Mouse (Mus musculus) forebrain, embryonic 14.5 days (tissue): ENCODE data around the gene Mamstr. TPM values are rescaled to one million over a fixed set of nuclear protein-coding genes. Genes with fewer than 3 reads are reported as not detected.

Source experiments
- ATAC-seq: fragments of 200-750 bp; cut with Nextera tagmentation; 2 replicates; pipeline ENCODE4 v1.8.0; 2017; ENCODE audit warnings: mild to moderate bottlenecking, moderate library complexity
- DNase-seq: peaks from one replicate; pipeline ENCODE4 v3.0.0-alpha.2; 2015; ENCODE audit warnings: low spot score
- H3K27ac ChIP-seq: fragments of 300-500 bp; sonication (generic); 2 replicates; pipeline ENCODE4 v1.5.1; 2014; ENCODE audit warnings: low read depth, mild to moderate bottlenecking, control low read depth, low read length, moderate library complexity
- H3K27me3 ChIP-seq: fragments of 300-500 bp; sonication (generic); replicated peaks from 2 replicates; pipeline ENCODE4 v1.6.1; 2014; ENCODE audit warnings: low read length, control low read depth, mixed read lengths; ENCODE audit not compliant: control insufficient read depth, insufficient read depth
- H3K36me3 ChIP-seq: fragments of 300-500 bp; sonication (generic); 2 replicates; pipeline ENCODE4 v1.6.1; 2014; ENCODE audit warnings: low read length, control low read depth; ENCODE audit not compliant: control insufficient read depth, insufficient read depth
- H3K4me1 ChIP-seq: fragments of 300-500 bp; sonication (generic); 2 replicates; pipeline ENCODE4 v1.6.1; 2014; ENCODE audit warnings: antibody characterized with exemption, low read length, control low read depth; ENCODE audit not compliant: control insufficient read depth, insufficient read depth
- H3K4me2 ChIP-seq: fragments of 300-500 bp; sonication (generic); 2 replicates; pipeline ENCODE4 v1.6.1; 2014; ENCODE audit warnings: mild to moderate bottlenecking, control low read depth, low read length
- H3K4me3 ChIP-seq: fragments of 300-500 bp; sonication (generic); 2 replicates; pipeline ENCODE4 v1.5.1; 2014; ENCODE audit warnings: low read depth, low read length, control low read depth
- H3K9ac ChIP-seq: fragments of 300-500 bp; sonication (generic); 2 replicates; pipeline ENCODE4 v1.6.1; 2014; ENCODE audit warnings: mild to moderate bottlenecking, low read length, control low read depth, moderate library complexity
- H3K9me3 ChIP-seq: fragments of 300-500 bp; sonication (generic); replicated peaks from 2 replicates; pipeline ENCODE4 v1.6.1; 2016; ENCODE audit warnings: low read length, control low read depth, mixed read lengths; ENCODE audit not compliant: control insufficient read depth
- WGBS: fragments of 180-500 bp; shearing (Covaris S2); extraction: QIAGEN DNeasy Blood & Tissue Kit; methylation state at CpG from one replicate; pipeline ENCODE4 v1.1.7; 2014; 5-methylcytosine and 5-hydroxymethylcytosine counted together
- polyA plus RNA-seq: library from polyadenylated mRNA; unstranded; fragments of >200 nt; fragmentation: Nextera tagmentation; extraction: Ambion mirVana; gene quantifications from 2 replicates; pipeline ENCODE4 v1.2.1, GENCODE M21; 2014

Gene Mamstr
- polyA plus RNA-seq, 1 experiment from 2014 or later = 1.3 TPM

DNA sequence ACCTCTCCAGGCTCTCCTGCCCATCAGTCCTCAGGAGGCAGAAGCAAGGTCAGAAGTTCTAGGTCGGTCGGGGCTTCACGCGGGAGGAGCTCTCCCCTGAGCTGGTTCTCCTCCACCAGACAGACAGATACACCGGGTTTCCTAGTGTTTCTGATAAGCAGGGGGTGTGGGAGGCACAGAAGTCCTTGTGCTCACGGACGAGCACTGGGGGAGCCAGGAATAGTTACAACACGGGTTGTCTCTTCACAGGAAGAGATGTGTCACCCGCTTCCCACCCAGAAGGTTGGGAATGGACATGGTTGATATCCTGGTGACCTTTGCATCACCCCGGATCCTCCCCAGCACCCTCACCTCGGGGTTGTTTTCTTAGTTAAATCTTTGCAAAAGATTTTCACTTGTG lies 50.0 kb downstream of the Mamstr start:
- no peaks in the 10 kb centered on the region for H3K27me3 ChIP-seq
- H3K4me1 ChIP-seq = no peaks in the 10 kb centered on the region
- no peak overlapping the region for H3K4me2 ChIP-seq
- H3K9me3 ChIP-seq = no peaks in the 10 kb centered on the region
- DNase-seq (no peak), ATAC-seq (no peak)
- no peaks in the 10 kb centered on the region for H3K36me3 ChIP-seq
- WGBS = 83% methylated on average over 11 of the region's 11 CpGs
- H3K27ac ChIP-seq = no peak overlapping the region
- H3K9ac ChIP-seq = no peak overlapping the region
- no peak overlapping the region for H3K4me3 ChIP-seq

DNA sequence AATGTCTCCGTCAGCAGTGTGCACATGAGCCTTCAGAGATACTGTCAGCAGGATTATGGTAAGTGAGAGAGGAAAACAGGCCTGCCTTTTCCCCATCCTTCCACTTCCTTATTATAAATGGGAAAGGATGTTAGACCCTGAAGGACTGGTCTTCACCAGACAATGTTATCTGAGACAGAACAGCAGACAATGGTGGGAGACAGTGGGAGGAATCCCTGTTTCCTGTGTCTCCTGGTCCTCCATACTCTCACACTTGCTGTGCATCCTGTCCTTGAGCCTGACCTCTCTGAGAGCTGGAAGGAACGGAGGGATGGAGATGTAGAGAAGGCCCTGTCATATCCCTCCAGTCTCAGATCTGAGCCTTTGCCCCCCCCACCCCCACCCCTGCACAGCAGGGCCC lies 52.6 kb downstream of the Mamstr start:
- H3K9ac ChIP-seq = no peak overlapping the region
- no peak overlapping the region for H3K27ac ChIP-seq
- no peak overlapping the region for H3K4me2 ChIP-seq
- no peak for ATAC-seq
- DNase-seq = no peak
- no peaks in the 10 kb centered on the region for H3K36me3 ChIP-seq
- H3K4me3 ChIP-seq = no peak overlapping the region
- H3K9me3 ChIP-seq = no peaks in the 10 kb centered on the region
- no peaks in the 10 kb centered on the region for H3K27me3 ChIP-seq
- 87% methylated on average over 2 of the region's 2 CpGs for WGBS
- no peaks in the 10 kb centered on the region for H3K4me1 ChIP-seq

DNA sequence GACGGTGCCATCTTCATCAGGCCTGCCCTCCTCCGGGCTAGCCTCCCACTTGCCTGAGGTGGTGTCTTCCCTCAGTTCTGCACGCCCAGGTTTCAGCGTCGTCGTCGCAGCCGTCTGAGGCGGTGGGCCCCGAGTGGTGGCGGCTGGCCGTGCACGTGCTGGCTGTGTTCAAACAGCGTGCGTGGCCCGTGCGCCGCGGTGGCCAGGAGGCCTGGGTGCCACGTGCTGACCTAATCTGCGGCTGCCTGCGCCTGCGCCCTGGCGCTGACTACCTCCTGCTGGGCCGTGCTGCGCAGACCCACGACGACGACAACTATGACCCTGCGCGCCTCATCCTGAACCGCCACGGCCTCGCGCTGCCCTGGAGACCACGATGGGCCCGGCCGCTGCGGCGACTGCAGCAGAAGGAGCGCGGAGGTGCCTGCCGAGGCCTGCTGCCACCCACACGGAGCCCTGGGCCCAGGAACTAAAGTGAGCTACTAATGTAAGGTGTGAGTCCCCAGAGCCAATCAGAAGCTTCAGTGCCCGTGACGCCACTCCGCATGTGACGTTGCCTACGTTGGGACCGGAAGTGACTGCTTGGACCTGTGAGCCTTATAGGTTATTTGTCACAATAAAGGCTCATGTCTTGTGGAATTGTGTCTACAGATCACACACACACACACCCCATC lies 54.3 kb downstream of the Mamstr start, which contains the start of gene Sec1:
Gene Sec1 (minus strand): TSS at position 482 of the 671 bp plus-strand sequence.
- Histone ChIP-seq H3K27ac (no peak within 1 kb of the TSS), H3K9ac (no peak within 1 kb of the TSS), H3K27me3 (peaks cover 7% of the 10 kb centered on the region), H3K9me3 (no peaks in the 10 kb centered on the region), H3K4me1 (no peaks in the 10 kb centered on the region), H3K4me3 (no peak within 1 kb of the TSS), H3K36me3 (no peaks in the 10 kb centered on the region), H3K4me2 (no peak within 1 kb of the TSS)
- ATAC-seq (no peak), DNase-seq (no peak)
- WGBS = 91% methylated on average over 50 of the region's 50 CpGs

DNA sequence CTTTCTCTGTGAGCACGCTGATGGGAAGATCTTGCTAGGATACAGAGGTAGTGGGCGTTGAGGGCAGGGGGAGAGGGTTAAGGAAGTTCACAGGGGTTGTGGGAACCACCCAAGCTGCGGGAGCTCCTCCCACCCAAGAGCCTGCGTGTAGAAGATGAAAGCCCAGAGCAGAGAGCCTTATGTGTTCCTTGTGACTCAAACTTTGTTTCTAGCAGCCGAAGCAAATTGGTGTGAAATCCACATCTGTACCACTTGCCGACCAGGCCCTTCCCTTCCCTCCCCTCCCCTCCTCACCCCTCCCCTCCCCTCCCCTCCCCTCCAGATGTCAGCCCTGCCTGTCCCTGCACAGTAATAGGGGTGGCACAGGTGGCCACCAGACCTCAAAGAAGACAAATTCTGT lies 55.3 kb downstream of the Mamstr start:
- no peak overlapping the region for H3K27ac ChIP-seq
- H3K4me3 ChIP-seq = no peak overlapping the region
- no peaks in the 10 kb centered on the region for H3K9me3 ChIP-seq
- peaks cover 12% of the 10 kb centered on the region for H3K27me3 ChIP-seq
- WGBS = 43% methylated on average over 6 of the region's 6 CpGs
- peaks cover 2% of the 10 kb centered on the region; the same call in 1 of the 2 replicates for H3K4me1 ChIP-seq
- no peak for DNase-seq
- H3K4me2 ChIP-seq = no peak overlapping the region
- no peak for ATAC-seq
- H3K9ac ChIP-seq = no peak overlapping the region
- H3K36me3 ChIP-seq = no peaks in the 10 kb centered on the region

Other genes starting within 250 kb of the Mamstr start
- gene Snrnp70, start 244.2 kb upstream of the Mamstr start, polyA plus RNA-seq = 95.7 and 99.4 TPM in 2 replicates
- not detected in 2 replicates for gene Kcna7, start 234.3 kb upstream of the Mamstr start, polyA plus RNA-seq
- 0.22 TPM in 1 of 2 replicates, not detected in the other for gene Ntf5, start 226.3 kb upstream of the Mamstr start, polyA plus RNA-seq
- 0.46 TPM in 1 of 2 replicates, not detected in the other for gene Lhb, start 219.2 kb upstream of the Mamstr start, polyA plus RNA-seq
- 13.4 and 15.5 TPM in 2 replicates for gene Gys1, start 205.1 kb upstream of the Mamstr start, polyA plus RNA-seq
- gene Ruvbl2, start 201.9 kb upstream of the Mamstr start, polyA plus RNA-seq = 144 and 153 TPM in 2 replicates
- 6,238 and 6,800 TPM in 2 replicates for gene Ftl1, start 180.1 kb upstream of the Mamstr start, polyA plus RNA-seq
- gene Bax, start 173.1 kb upstream of the Mamstr start, polyA plus RNA-seq = 163 and 168 TPM in 2 replicates
- gene Tulp2, start 158.1 kb upstream of the Mamstr start, polyA plus RNA-seq = 0.15 TPM in 1 of 2 replicates, not detected in the other
- gene Gm45808, start 153.2 kb upstream of the Mamstr start, polyA plus RNA-seq = not detected in 2 replicates
- 1.4 and 1.6 TPM in 2 replicates for gene Dhdh, start 151.2 kb upstream of the Mamstr start, polyA plus RNA-seq
- gene Nucb1, start 129.6 kb upstream of the Mamstr start, polyA plus RNA-seq = 69.0 and 96.5 TPM in 2 replicates
- 13.1 and 19.3 TPM in 2 replicates for gene Ppp1r15a, start 113.7 kb upstream of the Mamstr start, polyA plus RNA-seq
- gene Plekha4, start 113.6 kb upstream of the Mamstr start, polyA plus RNA-seq = 0.76 and 1.2 TPM in 2 replicates
- gene Hsd17b14, start 85.1 kb upstream of the Mamstr start, polyA plus RNA-seq = 0.17 and 0.22 TPM in 2 replicates
- 19.6 and 20.1 TPM in 2 replicates for gene Bcat2, start 69.8 kb upstream of the Mamstr start, polyA plus RNA-seq
- not detected in 2 replicates for gene Fgf21, start 24.5 kb upstream of the Mamstr start, polyA plus RNA-seq
- gene Fut1, start 22.7 kb upstream of the Mamstr start, polyA plus RNA-seq = not detected in 2 replicates
- not detected in 2 replicates for gene Izumo1, start 18.2 kb upstream of the Mamstr start, polyA plus RNA-seq
- gene Rasip1, start 12.5 kb upstream of the Mamstr start, polyA plus RNA-seq = 7.3 and 9.7 TPM in 2 replicates
- 0.11 TPM in 1 of 2 replicates, not detected in the other for gene Fut2, start 26.4 kb downstream of the Mamstr start, polyA plus RNA-seq
- gene Ntn5, start 44.0 kb downstream of the Mamstr start, polyA plus RNA-seq = 0.28 and 0.41 TPM in 2 replicates
- gene Sec1, start 54.4 kb downstream of the Mamstr start, polyA plus RNA-seq = 0.06 and 0.38 TPM in 2 replicates
- gene Car11, start 59.9 kb downstream of the Mamstr start, polyA plus RNA-seq = 22.5 and 22.8 TPM in 2 replicates
- 3.6 and 3.7 TPM in 2 replicates for gene Dbp, start 65.1 kb downstream of the Mamstr start, polyA plus RNA-seq
- gene Rpl18, start 75.5 kb downstream of the Mamstr start, polyA plus RNA-seq = 727 and 966 TPM in 2 replicates
- gene Sphk2, start 78.0 kb downstream of the Mamstr start, polyA plus RNA-seq = 16.3 and 19.7 TPM in 2 replicates
- gene Fam83e, start 81.2 kb downstream of the Mamstr start, polyA plus RNA-seq = 0.11 and 0.15 TPM in 2 replicates
- gene Spaca4, start 85.8 kb downstream of the Mamstr start, polyA plus RNA-seq = not detected in 2 replicates
- gene Lmtk3, start 143.8 kb downstream of the Mamstr start, polyA plus RNA-seq = 11.8 and 18.4 TPM in 2 replicates
- gene Sult2b1, start 144.7 kb downstream of the Mamstr start, polyA plus RNA-seq = 4.0 and 5.4 TPM in 2 replicates
- 286 TPM in 2 replicates for gene Cyth2, start 174.6 kb downstream of the Mamstr start, polyA plus RNA-seq
- gene Kcnj14, start 184.8 kb downstream of the Mamstr start, polyA plus RNA-seq = 0.41 and 0.78 TPM in 2 replicates
- gene Grwd1, start 191.0 kb downstream of the Mamstr start, polyA plus RNA-seq = 45.2 and 46.7 TPM in 2 replicates
- 104 and 111 TPM in 2 replicates for gene Kdelr1, start 232.8 kb downstream of the Mamstr start, polyA plus RNA-seq
- 0.52 and 0.77 TPM in 2 replicates for gene Grin2d, start 238.4 kb downstream of the Mamstr start, polyA plus RNA-seq